Comparison of ENCODE assay signal across 16 mouse cellular contexts in the genomic region with DNA sequence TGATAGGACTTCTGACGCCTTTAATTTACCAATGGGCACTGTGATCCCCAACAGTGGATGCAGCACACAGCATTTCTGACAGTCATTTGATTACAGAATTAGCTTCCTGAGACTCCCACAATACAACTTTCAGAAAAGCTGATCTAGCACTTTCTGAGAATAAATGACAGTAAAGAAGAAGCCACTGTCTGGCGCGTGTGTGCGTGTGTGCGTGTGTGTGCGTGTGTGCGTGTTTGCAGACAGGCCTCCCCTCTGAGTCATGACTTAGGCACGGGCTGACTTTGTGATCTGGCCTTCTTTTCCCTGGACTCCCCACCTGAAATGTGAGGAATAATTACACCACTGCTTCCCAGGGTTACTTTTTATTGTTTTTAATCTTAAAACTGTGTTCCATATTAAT. TPM values are rescaled to one million over a fixed set of nuclear protein-coding genes. Genes with fewer than 3 reads are reported as not detected.
A peak's percentile ranks its signal among the peaks of the same experiment; 100 is the strongest.
DNase-seq lines count a peak whose midpoint lies in the region; ATAC-seq and TF ChIP-seq lines count a peak whose summit lies in the region.
"Had no signal": no experiment of that assay in that cellular context is flagged by ENCODE, and none has a peak within 500 bp of the region (broad histone marks: within the 10 kb centered on the region; RNA-seq: fewer than 3 reads in every experiment).

No protein-coding gene starts in this region.

- no peaks in the 10 kb centered on the region for H3K27me3 ChIP-seq in lung, embryonic 14.5 days (ENCODE audit: insufficient read depth, low read length)
- no peaks in the 10 kb centered on the region; the same call in 1 of the 2 replicates for H3K27me3 ChIP-seq in embryonic facial prominence, embryonic 10.5 days (replicated peaks; ENCODE audit: low read depth, poor library complexity, severe bottlenecking)
- no peaks in the 10 kb centered on the region for H3K27me3 ChIP-seq in limb, embryonic 15.5 days
- no peaks in the 10 kb centered on the region for H3K27me3 ChIP-seq in intestine, postnatal 0 days (replicated peaks; ENCODE audit: control insufficient read depth, insufficient read depth, low read length)
- H3K27me3 ChIP-seq: midbrain, embryonic 15.5 days; neural tube, embryonic 13.5 days had no signal

- H3K4me2 ChIP-seq in lung, embryonic 14.5 days, result peak overlapping the region; percentile 29
- 0 out of 2 replicates have a peak overlapping the region, but pooled peaks have one; percentile 17 for H3K4me2 ChIP-seq in limb, embryonic 15.5 days
- no peak overlapping the region for H3K4me2 ChIP-seq in intestine, postnatal 0 days (replicated peaks; ENCODE audit: low read depth)
- H3K4me2 ChIP-seq: midbrain, embryonic 15.5 days; neural tube, embryonic 13.5 days had no signal

- no peaks in the 10 kb centered on the region for H3K9me3 ChIP-seq in lung, embryonic 14.5 days (ENCODE audit: low read depth, low read length)
- H3K9me3 ChIP-seq in embryonic facial prominence, embryonic 10.5 days, result no peaks in the 10 kb centered on the region
- no peaks in the 10 kb centered on the region for H3K9me3 ChIP-seq in limb, embryonic 15.5 days
- no peaks in the 10 kb centered on the region for H3K9me3 ChIP-seq in intestine, postnatal 0 days (ENCODE audit: control insufficient read depth)
- H3K9me3 ChIP-seq: midbrain, embryonic 15.5 days; neural tube, embryonic 13.5 days had no signal

- H3K4me3 ChIP-seq in lung, embryonic 14.5 days (ENCODE audit: low read depth, low read length), result no peak overlapping the region
- H3K4me3 ChIP-seq in embryonic facial prominence, embryonic 10.5 days, result no peak overlapping the region
- H3K4me3 ChIP-seq in limb, embryonic 15.5 days, result no peak overlapping the region
- no peak overlapping the region for H3K4me3 ChIP-seq in intestine, postnatal 0 days (ENCODE audit: low read depth, low read length)
- H3K4me3 ChIP-seq: erythroblast, embryonic 14.5 days; midbrain, embryonic 15.5 days; neural tube, embryonic 13.5 days had no signal

- peak; percentile 23 for DNase-seq in adrenal gland, postnatal 14 days
- no peak for DNase-seq in adrenal gland, adult 18-20 months (ENCODE audit: low spot score in 2 of 2)
- DNase-seq in lung, embryonic 14.5 days, result peak; percentile 30
- no peak for DNase-seq in lung, adult 18-20 months
- no peak for DNase-seq in embryonic facial prominence, embryonic 10.5 days (ENCODE audit: low spot score)
- DNase-seq in embryo, embryonic 10.5 days (ENCODE audit: low spot score), result no peak
- DNase-seq: cerebellum, postnatal 25 days; heart, postnatal 14 days; lung, postnatal 14 days; retina, postnatal 1 day; thymus, adult 2 months had no signal

- no peak overlapping the region for H3K9ac ChIP-seq in lung, embryonic 14.5 days
- H3K9ac ChIP-seq in limb, embryonic 15.5 days, result no peak overlapping the region
- H3K9ac ChIP-seq in intestine, postnatal 0 days (ENCODE audit: low read depth, low read length), result no peak overlapping the region
- H3K9ac ChIP-seq: midbrain, embryonic 15.5 days; neural tube, embryonic 13.5 days had no signal

- H3K36me3 ChIP-seq in lung, embryonic 14.5 days (ENCODE audit: insufficient read depth), result no peaks in the 10 kb centered on the region
- H3K36me3 ChIP-seq in embryonic facial prominence, embryonic 10.5 days (replicated peaks), result no peaks in the 10 kb centered on the region
- H3K36me3 ChIP-seq in limb, embryonic 15.5 days, result no peaks in the 10 kb centered on the region
- no peaks in the 10 kb centered on the region for H3K36me3 ChIP-seq in intestine, postnatal 0 days (ENCODE audit: control insufficient read depth, insufficient read depth)
- H3K36me3 ChIP-seq: midbrain, embryonic 15.5 days; neural tube, embryonic 13.5 days had no signal

- 62% methylated on average over 8 of the region's 8 CpGs for WGBS in lung, embryonic 14.5 days
- WGBS in embryonic facial prominence, embryonic 10.5 days, result 92% methylated on average over 8 of the region's 8 CpGs
- 46% methylated on average over 8 of the region's 8 CpGs for WGBS in limb, embryonic 15.5 days
- 87% methylated on average over 8 of the region's 8 CpGs for WGBS in intestine, postnatal 0 days

- H3K27ac ChIP-seq in lung, embryonic 14.5 days (ENCODE audit: low read depth), result peak overlapping the region; percentile 58; the same call in 1 of the 2 replicates
- peak overlapping the region; percentile 52; the same call in 1 of the 2 replicates for H3K27ac ChIP-seq in embryonic facial prominence, embryonic 10.5 days (replicated peaks)
- peak overlapping the region; percentile 70; the same call in 1 of the 2 replicates for H3K27ac ChIP-seq in limb, embryonic 15.5 days
- H3K27ac ChIP-seq in intestine, postnatal 0 days (ENCODE audit: low read depth, low read length), result no peak overlapping the region
- H3K27ac ChIP-seq: midbrain, embryonic 15.5 days; neural tube, embryonic 13.5 days had no signal

- H3K4me1 ChIP-seq in lung, embryonic 14.5 days (ENCODE audit: insufficient read depth), result peaks cover 9% of the 10 kb centered on the region
- peaks cover 55% of the 10 kb centered on the region for H3K4me1 ChIP-seq in embryonic facial prominence, embryonic 10.5 days
- peaks cover 33% of the 10 kb centered on the region for H3K4me1 ChIP-seq in limb, embryonic 15.5 days
- 0 out of 2 replicates have a peak, but pooled peaks cover 3% of the 10 kb centered on the region for H3K4me1 ChIP-seq in intestine, postnatal 0 days (replicated peaks; ENCODE audit: control insufficient read depth, insufficient read depth, low read length)

- no peak for ATAC-seq in lung, embryonic 14.5 days (ENCODE audit: insufficient read depth)
- ATAC-seq in limb, embryonic 15.5 days (ENCODE audit: insufficient number of reproducible peaks, low FRiP score, low TSS enrichment, low read depth), result no peak
- no peak for ATAC-seq in intestine, postnatal 0 days
- ATAC-seq: midbrain, embryonic 15.5 days had no signal

- TF ChIP-seq CTCF in lung, embryonic 14.5 days (IDR thresholded peaks at IDR 0.05; ENCODE audit: low read depth), result no peak
- TF ChIP-seq CTCF in intestine, postnatal 0 days (IDR thresholded peaks at IDR 0.05; ENCODE audit: low read depth), result no peak

RNA-seq across cellular contexts. Expression of a gene that starts 8.6 kb away (rescaled TPM):
- total RNA-seq in adrenal gland, postnatal 14 days (2021), result 29.5 and 31.8 TPM in 2 replicates
- total RNA-seq in adrenal gland, adult 18-20 months (2021), result 10 to 100 TPM; 30.9 to 47.7 TPM
- polyA plus RNA-seq in lung, embryonic 14.5 days (2014; fragmentation: Nextera tagmentation; extraction: Ambion mirVana), result 5.1 and 7.5 TPM in 2 replicates
- 4.2 and 4.7 TPM in 2 replicates for polyA plus RNA-seq in embryonic facial prominence, embryonic 10.5 days (2016; fragmentation: Nextera tagmentation; extraction: Ambion mirVana)
- polyA plus RNA-seq in limb, embryonic 15.5 days (2015; fragmentation: Nextera tagmentation; extraction: Ambion mirVana), result 4.2 and 4.3 TPM in 2 replicates
- 2.6 and 3.3 TPM in 2 replicates for polyA plus RNA-seq in intestine, postnatal 0 days (2015; fragmentation: Nextera tagmentation; extraction: Ambion mirVana)

Comparison
In these comparisons a context has a peak if more than half of its experiments do, and no peak if none do; other contexts are left out.
1. DNase-seq: peak in adrenal gland, postnatal 14 days (single experiment) and lung, embryonic 14.5 days (single experiment); none in adrenal gland, adult 18-20 months (0 of 2), lung, adult 18-20 months (0 of 2), embryonic facial prominence, embryonic 10.5 days (single experiment) and embryo, embryonic 10.5 days (single experiment).